Mouse (Mus musculus): Measurements from ENCODE around the gene Snrpb. TPM values are rescaled to one million over a fixed set of nuclear protein-coding genes. Genes with fewer than 3 reads are reported as not detected.

The Snrpb gene
- polyA plus RNA-seq (2015; fragmentation: Nextera tagmentation; extraction: Ambion mirVana) = 400 and 429 TPM in 2 replicates

DNA sequence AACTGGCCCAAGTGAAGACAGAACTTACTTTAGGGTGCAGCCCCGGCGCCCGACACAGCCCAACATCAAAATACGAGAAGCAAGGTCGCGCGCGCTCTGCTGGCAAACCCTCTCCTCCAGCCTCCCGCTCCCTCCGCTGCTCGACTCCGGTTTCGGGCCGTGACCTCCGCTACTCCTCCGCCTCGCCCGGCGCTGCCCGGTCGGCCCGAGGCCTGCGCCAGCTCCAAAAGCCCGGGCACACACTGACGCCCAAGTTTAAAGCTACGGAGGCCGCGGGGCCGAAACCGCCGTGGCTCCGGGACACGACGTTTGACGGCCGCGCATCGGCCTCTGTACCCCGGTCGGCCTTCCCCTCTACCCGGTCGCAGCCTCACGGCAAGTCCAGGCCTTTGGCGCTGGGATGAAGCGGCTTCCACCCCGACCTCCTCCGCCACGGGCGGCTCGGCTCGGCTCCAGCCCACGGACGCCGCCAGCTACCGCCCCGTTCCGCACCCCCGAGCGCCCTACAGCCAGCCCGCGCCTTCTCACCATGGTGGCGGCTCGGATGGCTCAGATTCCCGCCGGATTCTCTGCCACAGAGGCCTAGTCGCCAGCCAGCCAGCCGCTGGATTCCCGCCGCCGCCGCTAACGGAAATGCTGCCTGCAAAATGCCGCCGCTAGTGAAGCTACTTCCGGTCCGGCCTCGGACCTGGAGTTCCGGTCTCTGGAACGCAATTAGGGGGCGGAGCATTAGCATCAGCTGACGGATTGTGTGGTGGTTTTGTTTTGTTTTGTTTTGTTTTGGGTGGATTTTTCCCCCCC lies at the start of gene Snrpb:
TSS of gene Snrpb (minus strand) at position 698 of the 801 bp plus-strand sequence.
- Histone ChIP-seq H3K4me3 (ENCODE audit: low read depth, low read length) (peak within 1 kb of the TSS; percentile 98), H3K27me3 (replicated peaks; ENCODE audit: insufficient read depth, low read length) (no peaks in the 10 kb centered on the region), H3K4me2 (replicated peaks; ENCODE audit: low read depth, low read length) (peak within 1 kb of the TSS; percentile 80), H3K27ac (ENCODE audit: low read length) (peak within 1 kb of the TSS; percentile 96), H3K9me3 (ENCODE audit: low read length) (no peaks in the 10 kb centered on the region), H3K4me1 (ENCODE audit: insufficient read depth, low read depth, low read length) (peaks cover 7% of the 10 kb centered on the region; the same call in 1 of the 2 replicates), H3K36me3 (ENCODE audit: insufficient read depth, low read length) (peaks cover 7% of the 10 kb centered on the region; the same call in 1 of the 2 replicates), H3K9ac (replicated peaks; ENCODE audit: low read depth) (peak within 1 kb of the TSS; percentile 100)
- DNase-seq (ENCODE audit: low spot score) = peak; percentile 97
- peak; percentile 97 for ATAC-seq
- under 1% methylated on average over 80 of the region's 81 CpGs for WGBS
- TF ChIP-seq CTCF (IDR thresholded peaks at IDR 0.05) = 0 out of 2 replicates have a peak, but pooled peaks have one; percentile 1
- 0 out of 2 replicates have a peak, but pooled peaks have one; percentile 10 for TF ChIP-seq EP300 (IDR thresholded peaks at IDR 0.05)

DNA sequence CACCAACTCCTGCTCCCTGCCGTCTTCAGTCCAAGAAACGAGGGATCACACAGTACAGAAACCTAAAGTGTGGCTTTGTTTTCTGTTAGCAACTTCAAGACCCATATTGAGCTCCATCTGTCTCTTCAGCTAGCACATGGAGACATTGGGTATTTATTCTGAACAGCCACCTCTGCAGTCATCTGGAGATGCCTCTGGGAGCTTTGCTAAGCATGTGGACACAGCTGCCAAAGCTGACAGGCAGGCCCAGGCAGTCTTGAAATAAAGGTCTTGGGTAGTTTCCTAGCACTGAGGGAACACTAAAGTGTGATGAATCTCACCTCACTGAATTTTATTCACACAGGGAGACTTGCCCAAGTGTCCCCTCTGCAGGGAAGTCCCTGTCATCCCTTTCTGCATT lies 32.4 kb upstream of the Snrpb start:
- DNase-seq (ENCODE audit: low spot score) (no peak), ATAC-seq (no peak)
- no peak overlapping the region for H3K9ac ChIP-seq (replicated peaks; ENCODE audit: low read depth)
- H3K27me3 ChIP-seq (replicated peaks; ENCODE audit: insufficient read depth, low read length) = no peaks in the 10 kb centered on the region
- TF ChIP-seq EP300 (IDR thresholded peaks at IDR 0.05) (no peak), CTCF (IDR thresholded peaks at IDR 0.05) (no peak)
- H3K4me1 ChIP-seq (ENCODE audit: insufficient read depth, low read depth, low read length) = no peaks in the 10 kb centered on the region
- no peak overlapping the region for H3K27ac ChIP-seq (ENCODE audit: low read length)
- H3K9me3 ChIP-seq (ENCODE audit: low read length) = no peaks in the 10 kb centered on the region
- H3K4me2 ChIP-seq (replicated peaks; ENCODE audit: low read depth, low read length) = no peak overlapping the region
- no peak overlapping the region for H3K4me3 ChIP-seq (ENCODE audit: low read depth, low read length)
- H3K36me3 ChIP-seq (ENCODE audit: insufficient read depth, low read length) = no peaks in the 10 kb centered on the region
- WGBS = 72% methylated on average over 2 of the region's 2 CpGs

DNA sequence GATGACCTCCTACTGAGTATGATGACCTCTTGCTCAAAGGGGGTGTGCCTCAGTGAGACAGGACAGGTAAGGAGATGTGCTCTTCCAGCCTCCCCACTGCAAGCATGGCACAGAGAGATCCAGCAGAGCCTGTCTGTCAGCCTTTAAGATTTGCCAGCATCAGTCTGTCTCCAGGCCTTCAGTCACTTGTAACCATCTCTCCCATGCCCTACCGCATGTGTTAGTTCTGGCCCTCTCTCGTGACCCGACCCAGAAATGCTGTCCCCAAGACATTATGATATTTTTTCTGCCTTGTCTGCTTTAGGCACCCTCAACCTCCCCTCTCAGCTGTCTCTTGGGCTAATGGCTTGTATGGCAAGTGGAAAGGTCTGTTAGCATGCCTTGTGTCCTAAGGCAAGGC lies 30.4 kb upstream of the Snrpb start:
- ATAC-seq = no peak
- H3K27me3 ChIP-seq (replicated peaks; ENCODE audit: insufficient read depth, low read length) = no peaks in the 10 kb centered on the region
- no peak for DNase-seq (ENCODE audit: low spot score)
- no peak overlapping the region for H3K4me2 ChIP-seq (replicated peaks; ENCODE audit: low read depth, low read length)
- H3K4me3 ChIP-seq (ENCODE audit: low read depth, low read length) = no peak overlapping the region
- no peaks in the 10 kb centered on the region for H3K36me3 ChIP-seq (ENCODE audit: insufficient read depth, low read length)
- H3K4me1 ChIP-seq (ENCODE audit: insufficient read depth, low read depth, low read length) = no peaks in the 10 kb centered on the region
- H3K9me3 ChIP-seq (ENCODE audit: low read length) = no peaks in the 10 kb centered on the region
- TF ChIP-seq CTCF (IDR thresholded peaks at IDR 0.05) = no peak
- TF ChIP-seq EP300 (IDR thresholded peaks at IDR 0.05) = no peak
- no peak overlapping the region for H3K27ac ChIP-seq (ENCODE audit: low read length)
- WGBS = 90% methylated on average over 3 of the region's 3 CpGs
- H3K9ac ChIP-seq (replicated peaks; ENCODE audit: low read depth) = no peak overlapping the region

- no peaks in the 10 kb centered on the region for H3K36me3 ChIP-seq (ENCODE audit: insufficient read depth, low read length)
- no peak overlapping the region for H3K27ac ChIP-seq (ENCODE audit: low read length)
- H3K4me1 ChIP-seq (ENCODE audit: insufficient read depth, low read depth, low read length) = no peaks in the 10 kb centered on the region
- H3K9ac ChIP-seq (replicated peaks; ENCODE audit: low read depth) = no peak overlapping the region
- 82% methylated on average over 3 of the region's 3 CpGs for WGBS
- no peak for ATAC-seq
- TF ChIP-seq CTCF (IDR thresholded peaks at IDR 0.05) (no peak), EP300 (IDR thresholded peaks at IDR 0.05) (no peak)
- DNase-seq (ENCODE audit: low spot score) = no peak
- H3K4me3 ChIP-seq (ENCODE audit: low read depth, low read length) = no peak overlapping the region
- no peak overlapping the region for H3K4me2 ChIP-seq (replicated peaks; ENCODE audit: low read depth, low read length)
- H3K9me3 ChIP-seq (ENCODE audit: low read length) = no peaks in the 10 kb centered on the region
- H3K27me3 ChIP-seq (replicated peaks; ENCODE audit: insufficient read depth, low read length) = no peaks in the 10 kb centered on the region
These were observed 28.8 kb upstream of the Snrpb start for GRCm38 (mm10) chr2:130207996-130208395.

DNA sequence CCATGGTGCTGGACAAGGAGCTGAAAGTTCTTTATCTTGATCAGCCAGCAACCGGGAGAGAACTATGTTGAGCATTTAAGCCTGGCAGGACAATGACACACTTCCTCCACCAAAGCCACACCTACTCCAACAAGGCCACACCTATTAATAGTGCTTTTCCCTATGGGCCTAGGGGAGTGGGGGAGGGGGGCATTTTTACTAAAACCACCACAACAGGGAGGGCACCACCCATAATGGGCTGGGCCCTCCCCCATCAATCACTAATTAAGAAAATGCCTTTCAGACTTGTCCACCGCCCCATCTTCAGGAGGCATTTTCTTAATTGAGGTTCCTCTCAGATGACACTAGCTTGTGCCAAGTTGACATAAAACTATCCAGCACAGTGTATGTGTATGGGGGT lies 28.2 kb upstream of the Snrpb start:
- H3K36me3 ChIP-seq (ENCODE audit: insufficient read depth, low read length) = no peaks in the 10 kb centered on the region
- H3K27me3 ChIP-seq (replicated peaks; ENCODE audit: insufficient read depth, low read length) = no peaks in the 10 kb centered on the region
- TF ChIP-seq CTCF (IDR thresholded peaks at IDR 0.05) = no peak
- TF ChIP-seq EP300 (IDR thresholded peaks at IDR 0.05) = no peak
- 53% methylated on average over 2 of the region's 2 CpGs for WGBS
- no peak overlapping the region for H3K4me3 ChIP-seq (ENCODE audit: low read depth, low read length)
- no peak overlapping the region for H3K27ac ChIP-seq (ENCODE audit: low read length)
- ATAC-seq (peak; percentile 50; the same call in 1 of the 2 replicates), DNase-seq (ENCODE audit: low spot score) (peak; percentile 15)
- no peak overlapping the region for H3K9ac ChIP-seq (replicated peaks; ENCODE audit: low read depth)
- no peaks in the 10 kb centered on the region for H3K9me3 ChIP-seq (ENCODE audit: low read length)
- H3K4me1 ChIP-seq (ENCODE audit: insufficient read depth, low read depth, low read length) = no peaks in the 10 kb centered on the region
- H3K4me2 ChIP-seq (replicated peaks; ENCODE audit: low read depth, low read length) = no peak overlapping the region

GRCm38 (mm10) chr2:130200961-130201360 lies 21.8 kb upstream of the Snrpb start:
- Histone ChIP-seq H3K4me1 (ENCODE audit: insufficient read depth, low read depth, low read length) (no peaks in the 10 kb centered on the region), H3K9me3 (ENCODE audit: low read length) (no peaks in the 10 kb centered on the region), H3K9ac (replicated peaks; ENCODE audit: low read depth) (no peak overlapping the region), H3K27me3 (replicated peaks; ENCODE audit: insufficient read depth, low read length) (no peaks in the 10 kb centered on the region), H3K36me3 (ENCODE audit: insufficient read depth, low read length) (no peaks in the 10 kb centered on the region), H3K4me2 (replicated peaks; ENCODE audit: low read depth, low read length) (no peak overlapping the region), H3K27ac (ENCODE audit: low read length) (no peak overlapping the region), H3K4me3 (ENCODE audit: low read depth, low read length) (no peak overlapping the region)
- DNase-seq (ENCODE audit: low spot score) (no peak), ATAC-seq (no peak)
- TF ChIP-seq EP300 (IDR thresholded peaks at IDR 0.05) (no peak), CTCF (IDR thresholded peaks at IDR 0.05) (no peak)
- WGBS = 80% methylated on average over 5 of the region's 5 CpGs
